Mouse (Mus musculus) natural killer cell, adult 2 months (primary cell): ENCODE results near the gene Crocc.

Experiments
- DNase-seq, 2 experiments: peaks; one replicate each; pipeline ENCODE4 v3.0.0; 2022; ENCODE audit warnings: low spot score in 2 of 2

Gene Crocc

DNA sequence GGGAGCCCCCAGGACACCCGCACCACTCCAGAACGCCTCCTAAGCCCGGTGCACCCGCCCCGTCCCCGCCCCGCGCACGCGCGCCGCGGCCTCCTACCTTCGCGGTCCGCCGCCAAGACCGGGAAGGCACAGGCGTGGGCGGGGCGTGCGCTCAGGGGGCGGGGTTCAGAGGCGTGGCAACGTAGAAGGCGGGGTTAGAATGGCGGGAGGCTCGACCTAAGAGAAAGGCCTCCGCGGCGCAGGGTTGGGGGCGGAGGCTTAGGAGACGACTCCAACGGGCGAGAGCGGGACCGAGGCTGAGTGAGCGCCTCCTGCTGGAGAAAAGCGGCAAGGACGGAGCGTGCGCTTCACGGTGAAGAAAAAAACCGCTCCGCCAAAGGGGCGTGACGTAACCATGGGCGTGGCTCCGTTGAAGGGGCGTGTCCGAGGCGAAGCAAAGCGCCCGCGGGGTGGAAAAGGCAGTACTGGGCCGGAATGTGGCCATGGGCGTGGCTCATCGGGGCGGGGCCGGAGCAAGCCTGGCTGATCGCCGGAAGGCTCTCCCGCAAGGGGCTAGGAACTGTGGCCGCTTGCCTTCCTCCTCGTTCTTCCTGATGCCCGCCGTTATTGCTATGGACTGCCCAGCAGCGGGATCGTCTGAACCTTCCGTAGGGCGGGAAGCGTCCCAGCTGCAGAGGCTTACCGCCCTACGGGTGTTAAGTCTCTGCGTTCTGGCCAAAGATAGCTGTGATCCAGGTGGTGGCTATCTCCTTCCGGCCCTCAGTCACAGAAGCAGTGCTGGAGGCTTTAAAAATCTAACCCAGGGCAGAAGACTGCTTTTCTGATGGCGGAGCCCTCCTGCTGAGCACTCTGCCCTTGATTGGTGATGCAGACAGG is at the start of gene Crocc:
TSS of gene Crocc (minus strand) at position 125 of the 876 bp plus-strand sequence.
- DNase-seq: peak; percentile 99

DNA sequence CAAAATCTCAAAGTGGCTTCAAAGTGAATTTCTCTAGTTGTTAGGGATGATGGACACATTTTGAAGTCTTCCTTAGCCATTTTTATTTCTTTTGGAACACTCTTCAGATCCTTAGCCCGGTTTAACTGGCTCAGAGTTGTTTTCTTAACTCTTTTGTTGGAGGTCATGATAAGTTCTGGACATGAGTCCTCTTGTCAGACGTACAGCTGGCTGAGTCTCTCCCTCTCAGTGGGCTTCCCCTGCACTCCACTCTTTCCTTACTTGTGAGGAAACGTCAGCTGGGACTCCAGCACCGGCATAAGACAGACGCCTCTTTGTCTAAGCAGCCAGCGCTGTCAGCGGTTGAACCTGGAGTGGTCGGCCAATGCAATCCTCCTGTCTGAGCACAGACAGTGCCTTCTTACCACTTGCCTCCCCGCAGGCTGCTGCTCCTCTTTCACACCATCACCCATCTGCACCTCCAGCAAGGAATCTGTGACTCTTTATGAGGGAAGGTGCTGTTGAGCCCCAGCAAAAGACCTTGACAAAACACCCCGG is 47.9 kb upstream of the Crocc start:
- no peak for DNase-seq

DNA sequence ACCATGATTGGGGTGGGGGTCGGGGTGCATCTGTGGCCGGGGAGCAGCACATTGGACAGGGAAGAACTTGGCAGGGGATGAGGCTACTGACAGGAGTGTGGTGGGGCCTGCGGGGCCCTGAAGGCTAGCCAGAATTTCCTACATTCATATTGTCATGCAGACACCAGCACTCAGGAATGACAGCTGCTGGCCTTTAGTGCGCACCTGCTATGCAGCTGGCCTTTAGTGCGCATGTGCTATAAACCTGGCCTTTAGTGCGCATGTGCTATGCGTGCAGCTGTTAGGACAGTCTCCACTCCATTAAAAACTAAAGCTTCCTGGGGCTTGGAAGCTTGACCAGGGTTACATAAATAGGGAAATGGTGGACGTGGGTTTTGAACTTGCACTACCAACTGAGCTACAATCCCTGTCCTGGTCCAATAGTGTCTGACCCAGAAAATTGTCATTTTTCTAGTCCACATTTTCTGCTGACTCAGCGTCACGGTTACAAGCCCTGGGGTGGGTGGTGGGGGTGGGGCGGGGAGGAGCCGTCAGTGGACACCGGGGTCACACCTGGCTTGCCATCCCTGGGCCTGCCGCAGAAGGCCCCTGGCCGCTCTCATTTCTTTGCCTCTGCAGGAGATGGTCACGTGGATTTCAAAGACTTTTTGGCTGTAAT is 46.3 kb upstream of the Crocc start:
- DNase-seq: no peak

GRCm38 (mm10) chr4:141101855-141102254 is 41.5 kb upstream of the Crocc start:
- DNase-seq: no peak

GRCm38 (mm10) chr4:141101291-141101690 is 40.9 kb upstream of the Crocc start:
- DNase-seq: no peak

- DNase-seq: no peak
Measured at GRCm38 (mm10) chr4:141099956-141100355, 39.6 kb upstream of the Crocc start.

DNA sequence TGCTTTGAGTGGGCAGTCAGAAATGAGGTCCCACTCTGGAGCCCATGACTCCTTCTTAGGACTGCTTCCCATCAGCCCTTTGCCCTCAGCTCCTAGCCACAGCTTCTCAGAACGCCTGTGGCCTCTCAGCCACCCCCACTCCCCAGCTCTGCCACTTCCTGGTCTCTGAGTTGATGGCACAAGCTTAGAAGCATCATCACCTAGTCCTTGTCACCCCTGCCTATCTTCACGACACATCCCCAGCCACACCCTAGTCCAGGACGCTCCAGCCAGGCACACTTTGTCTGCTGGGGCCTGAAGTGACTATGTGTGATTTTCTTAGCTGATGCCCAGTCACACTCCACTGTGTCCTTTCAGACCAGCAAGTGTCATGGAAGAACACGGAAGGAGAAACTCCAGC is 38.6 kb upstream of the Crocc start:
- DNase-seq: no peak

GRCm38 (mm10) chr4:141096710-141097109 is 36.4 kb upstream of the Crocc start:
- DNase-seq: no peak

DNA sequence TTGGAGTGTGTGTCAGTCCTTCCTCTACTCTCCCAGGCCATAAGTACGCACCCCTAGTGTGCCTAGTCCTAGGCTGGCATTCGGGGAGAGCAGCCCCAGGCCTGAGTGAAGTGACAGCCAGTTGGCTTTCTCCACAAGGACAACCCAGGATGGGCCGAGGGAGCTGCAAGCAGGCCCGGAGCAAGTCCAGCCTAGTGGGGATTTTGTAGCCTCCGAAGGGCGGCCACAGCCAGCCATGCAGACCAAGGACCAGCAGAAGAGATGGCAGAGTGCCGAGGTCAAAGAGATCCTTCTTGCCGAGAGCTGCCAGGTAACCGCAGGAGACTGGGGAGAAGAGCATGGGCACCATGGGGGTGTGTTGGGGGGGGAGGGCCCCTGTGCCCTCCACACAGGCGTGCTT is 34.7 kb upstream of the Crocc start:
- DNase-seq: no peak

DNA sequence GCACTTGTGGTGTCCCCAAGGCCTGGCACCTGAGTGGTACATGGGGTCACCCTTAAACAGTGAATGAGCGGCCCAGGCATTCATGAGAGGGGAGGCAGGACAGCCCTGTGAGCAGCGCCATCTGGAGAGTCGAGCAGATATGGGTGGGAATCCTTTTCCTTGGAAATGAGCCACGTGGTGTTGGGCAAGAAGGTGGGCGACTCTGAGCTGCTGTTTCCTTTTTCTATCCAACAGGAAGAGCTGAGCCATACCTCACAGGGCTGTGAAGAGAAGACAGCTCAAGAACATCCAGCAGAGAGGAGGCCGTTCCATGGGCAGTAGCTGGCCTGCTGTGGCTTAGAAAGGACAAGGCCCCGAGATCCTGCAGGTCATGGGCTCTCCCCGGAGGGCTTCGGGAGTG is 28.4 kb upstream of the Crocc start:
- DNase-seq: no peak

GRCm38 (mm10) chr4:141088033-141088432 is 27.7 kb upstream of the Crocc start, which contains the start of gene Spata21:
Gene Spata21 (plus strand): TSS chr4:141088333.
- no peak for DNase-seq

DNA sequence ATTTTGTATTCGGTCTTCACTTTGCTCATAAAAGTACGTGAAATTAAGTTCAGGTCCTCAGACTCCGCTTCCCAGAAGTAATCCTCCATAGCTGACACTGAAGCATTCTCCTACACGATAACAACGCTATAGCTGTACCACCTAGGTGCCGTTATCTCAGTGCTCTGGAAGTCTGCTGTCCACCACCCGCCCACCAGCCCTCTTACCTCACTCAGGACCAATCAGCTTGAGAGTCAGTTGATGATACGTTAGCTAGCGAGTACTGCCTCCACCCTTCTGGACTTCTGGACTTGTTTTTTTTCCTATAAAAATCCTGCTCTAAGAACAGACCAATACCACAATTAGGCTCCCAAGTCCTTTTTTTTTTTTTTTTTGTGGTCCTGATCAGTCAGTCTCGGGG is 26.5 kb upstream of the Crocc start:
- DNase-seq: no peak

DNA sequence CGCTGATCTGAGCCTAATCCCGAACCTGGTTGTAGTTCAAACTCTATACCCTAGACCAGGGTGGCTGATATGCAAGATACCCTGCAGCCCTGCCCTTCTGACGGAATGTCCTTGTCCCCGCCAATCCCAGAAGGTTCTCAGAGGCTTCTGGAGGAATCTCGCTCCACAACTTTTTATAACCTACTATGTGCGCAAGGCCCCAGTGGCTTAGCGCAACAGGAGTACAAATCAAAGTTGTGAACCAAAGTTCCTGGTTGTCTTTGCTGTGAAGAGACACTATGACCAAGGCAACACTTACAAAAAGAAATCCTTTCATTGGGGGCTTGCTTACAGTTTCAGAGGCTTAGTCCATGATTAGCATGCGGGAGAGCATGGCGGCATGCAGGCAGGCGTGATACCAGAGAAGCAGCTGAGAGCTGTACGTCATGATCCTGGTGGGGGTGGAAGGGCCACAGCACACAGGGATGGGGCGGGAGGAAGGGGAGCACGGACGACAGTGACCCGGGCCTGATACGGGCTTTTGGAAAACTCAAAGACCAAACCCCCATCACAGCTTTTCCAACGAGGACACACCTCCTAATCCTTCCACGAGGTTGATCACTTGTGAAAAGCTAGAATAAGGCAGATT is 18.3 kb upstream of the Crocc start:
- DNase-seq: no peak

DNA sequence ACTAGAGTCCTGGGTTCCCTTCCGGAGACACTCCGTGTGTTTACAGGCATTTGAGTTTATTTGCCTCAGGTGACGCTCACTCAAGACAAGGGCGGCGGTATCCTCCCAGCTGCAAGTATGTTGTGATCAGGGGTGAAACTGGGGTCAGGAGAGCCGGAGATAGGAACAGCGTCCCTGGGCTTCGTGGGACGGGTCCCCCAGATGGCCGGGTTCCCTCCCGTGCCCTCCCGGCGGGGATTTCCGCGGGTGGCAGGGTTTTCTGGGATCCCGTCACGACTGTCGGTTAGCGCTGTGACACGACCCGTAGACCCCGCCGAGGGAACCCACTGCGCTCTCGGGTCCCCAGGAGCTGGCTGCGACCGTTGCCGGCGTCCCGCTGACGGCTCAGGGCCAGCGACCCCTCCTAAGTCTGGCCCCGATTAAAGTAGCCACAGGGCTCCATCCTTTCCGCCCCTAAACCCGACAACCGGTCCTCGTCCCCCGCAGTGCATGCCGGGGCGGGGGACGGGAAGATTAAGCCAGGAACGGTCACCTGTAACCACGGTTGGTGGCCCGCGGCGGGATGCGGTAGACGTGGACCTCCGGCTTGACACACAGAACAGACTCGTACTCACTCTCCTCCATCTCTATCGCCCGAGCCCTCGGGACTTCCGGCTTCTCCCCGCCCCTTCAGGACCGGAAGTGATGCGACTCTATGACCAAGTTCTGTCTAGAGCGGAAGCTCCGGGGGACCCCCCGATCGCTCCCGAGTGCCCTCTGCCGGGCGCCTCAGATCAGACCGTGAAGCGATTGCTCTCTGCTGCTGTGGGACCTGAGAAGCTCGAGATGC is 17.5 kb upstream of the Crocc start, which contains the start of gene Necap2:
TSS of gene Necap2 (minus strand) at position 677 of the 829 bp plus-strand sequence.
- DNase-seq: peak; percentile 93 to 95

GRCm38 (mm10) chr4:141076761-141077506 is 16.6 kb upstream of the Crocc start:
- DNase-seq: peak in 1 of 2 experiments; percentile 69

GRCm38 (mm10) chr4:141074109-141074508 is 13.8 kb upstream of the Crocc start:
- no peak for DNase-seq

DNA sequence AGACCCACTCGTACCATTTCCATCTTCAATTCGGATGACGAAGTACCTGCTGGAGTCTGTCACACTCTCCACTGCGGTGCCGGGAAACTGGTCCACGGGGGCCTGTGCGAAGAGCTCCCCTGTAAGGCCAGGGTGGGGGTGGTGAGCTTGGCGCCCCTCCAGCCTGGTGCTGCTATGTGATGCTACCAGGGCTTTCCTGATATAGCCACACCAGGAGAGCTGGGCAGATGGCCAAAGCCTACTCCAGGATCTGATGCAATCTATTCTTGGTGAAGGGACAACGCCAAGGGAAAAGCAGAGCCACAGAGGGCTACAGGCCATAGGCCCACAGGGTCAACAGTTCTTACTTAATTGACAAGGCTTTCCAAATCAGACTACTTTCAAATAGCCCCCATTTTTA is 13.3 kb upstream of the Crocc start:
- DNase-seq: no peak

GRCm38 (mm10) chr4:141072502-141072901 is 12.2 kb upstream of the Crocc start:
- no peak for DNase-seq

GRCm38 (mm10) chr4:141069731-141070130 is 9.4 kb upstream of the Crocc start:
- DNase-seq: peak; percentile 30 to 54

DNA sequence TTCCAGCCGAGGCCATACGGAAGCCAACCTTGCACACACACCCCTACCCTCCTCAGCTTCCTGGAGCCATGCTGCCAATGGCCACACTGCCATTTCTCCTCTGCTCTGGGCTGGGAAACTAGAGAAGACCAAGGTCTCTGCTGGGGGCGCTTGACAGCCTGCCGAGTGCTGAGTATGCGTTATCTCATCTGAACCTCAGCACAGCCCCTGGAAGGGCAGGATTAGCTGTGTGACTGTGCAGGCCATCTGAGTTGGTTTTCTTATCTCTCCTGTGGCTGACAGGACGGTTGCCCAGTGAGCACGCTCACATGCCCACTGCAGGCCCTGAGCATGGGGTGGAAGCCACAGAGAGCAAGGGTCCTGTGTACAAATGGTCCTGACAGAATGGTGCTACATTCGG is 8.3 kb upstream of the Crocc start:
- no peak for DNase-seq
